Mouse (Mus musculus): Measurements from ENCODE around the gene Tacc2.
"Not testable (repeated sequence)": the region's sequence is repeated elsewhere in the genome, so short reads cannot be mapped to it uniquely, and the experiment has no call there.

Tacc2 gene

DNA sequence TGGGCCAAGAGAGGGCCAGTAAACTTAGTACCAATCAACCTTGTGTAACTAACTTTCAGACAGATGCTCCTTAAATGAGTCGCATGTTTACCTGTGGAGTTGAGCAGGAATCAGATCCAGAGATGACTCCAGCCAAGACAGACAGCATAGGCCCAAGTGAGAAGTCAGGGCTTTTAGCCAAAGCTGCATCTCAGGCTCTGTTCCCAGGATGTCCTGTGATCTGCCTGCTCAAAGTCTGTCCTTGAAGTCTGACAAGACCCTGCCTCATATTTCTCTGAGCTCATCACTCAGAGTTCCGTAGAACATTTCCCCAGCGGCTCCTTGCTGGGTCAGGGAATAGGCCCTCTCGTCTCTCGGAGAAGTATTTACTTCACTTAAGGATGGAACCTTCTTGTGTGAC lies 73.4 kb downstream of the Tacc2 start:
- no peak for DNase-seq (ENCODE audit: low spot score in 2 of 2)

DNA sequence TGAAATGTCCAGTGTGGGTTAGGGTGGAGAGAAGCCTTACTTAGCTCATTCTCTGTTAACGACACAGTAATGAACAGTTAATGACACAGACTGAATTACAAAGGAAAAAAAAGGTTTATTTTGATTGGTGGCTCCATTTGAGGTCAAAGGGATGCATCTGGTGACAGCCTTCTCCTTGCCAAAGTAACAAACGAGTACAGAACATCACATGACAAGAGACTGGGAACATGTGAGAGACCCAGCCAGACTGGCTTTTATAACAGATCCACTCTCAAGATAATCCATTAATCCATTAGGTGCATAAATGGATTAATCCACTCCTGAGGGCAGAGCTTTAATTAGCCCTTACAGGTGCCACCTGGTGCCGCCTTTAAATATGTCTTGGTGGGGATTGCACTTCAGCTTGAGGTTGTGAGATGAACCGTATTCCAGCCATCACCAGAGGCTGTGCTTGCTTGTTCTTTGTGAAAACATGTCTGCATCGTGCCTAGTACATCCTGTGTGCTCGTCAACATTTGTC lies 75.9 kb downstream of the Tacc2 start:
- no peak for DNase-seq (ENCODE audit: low spot score in 2 of 2)

DNA sequence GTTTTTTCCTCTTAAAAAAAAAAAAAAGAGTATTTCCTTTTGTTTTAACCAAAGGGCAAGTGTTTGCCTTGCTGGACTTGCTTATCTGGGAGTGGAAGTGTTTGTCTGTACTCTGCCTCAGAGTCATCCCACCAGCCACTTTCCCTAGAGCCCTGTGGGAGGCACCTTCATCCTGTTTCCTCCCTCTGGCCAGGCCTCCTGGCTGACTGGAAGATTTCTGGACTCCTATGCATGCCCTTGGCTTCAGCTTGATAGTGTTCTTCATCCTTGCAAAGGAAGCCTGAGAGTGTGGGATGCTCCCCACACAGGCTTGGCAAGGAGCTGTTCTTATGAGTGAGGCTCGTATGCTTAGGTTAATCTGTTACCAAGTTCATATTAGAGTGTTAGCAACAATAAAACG lies 77.3 kb downstream of the Tacc2 start:
- DNase-seq (ENCODE audit: low spot score in 2 of 2) = no peak

DNA sequence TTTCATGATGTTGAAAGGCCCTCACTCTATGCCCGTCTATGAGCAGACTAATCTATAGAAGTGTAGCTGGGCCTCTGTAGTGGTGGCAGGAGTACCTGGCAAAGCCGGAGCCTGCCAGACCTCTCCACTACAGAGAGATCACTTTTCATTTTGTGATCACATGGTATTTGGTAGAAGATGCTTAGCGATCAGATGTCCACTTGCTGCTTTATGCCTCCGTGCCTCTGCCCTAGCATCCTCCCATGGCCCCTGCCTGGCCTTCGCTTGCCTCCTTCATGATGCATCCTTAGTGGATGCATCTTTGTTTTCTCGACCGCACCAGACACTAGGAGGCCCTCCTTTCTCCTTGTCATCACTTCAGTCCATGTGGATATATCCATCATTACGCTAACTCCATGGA lies 79.7 kb downstream of the Tacc2 start:
- DNase-seq (ENCODE audit: low spot score in 2 of 2) = no peak

DNA sequence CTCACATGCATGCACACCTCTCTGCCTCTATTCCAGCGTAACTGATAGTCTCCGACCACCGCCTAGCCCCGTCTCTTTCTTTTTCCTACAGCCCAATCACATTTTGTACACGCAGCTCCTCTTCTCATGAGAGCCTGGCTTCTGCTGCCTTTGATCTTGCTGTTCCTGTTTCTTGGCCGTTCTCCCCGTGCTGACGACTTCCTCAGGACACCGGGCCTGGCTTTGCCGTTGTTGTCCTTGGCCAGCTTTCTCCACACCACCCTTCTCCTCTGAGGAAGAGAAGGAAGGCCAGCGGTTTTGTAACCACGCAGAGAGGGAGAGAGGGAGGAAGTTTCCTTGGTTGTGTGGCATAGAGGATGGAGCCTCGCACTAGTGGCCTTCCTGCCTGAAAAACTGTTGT lies 80.5 kb downstream of the Tacc2 start:
- DNase-seq (ENCODE audit: low spot score in 2 of 2) = no peak

DNA sequence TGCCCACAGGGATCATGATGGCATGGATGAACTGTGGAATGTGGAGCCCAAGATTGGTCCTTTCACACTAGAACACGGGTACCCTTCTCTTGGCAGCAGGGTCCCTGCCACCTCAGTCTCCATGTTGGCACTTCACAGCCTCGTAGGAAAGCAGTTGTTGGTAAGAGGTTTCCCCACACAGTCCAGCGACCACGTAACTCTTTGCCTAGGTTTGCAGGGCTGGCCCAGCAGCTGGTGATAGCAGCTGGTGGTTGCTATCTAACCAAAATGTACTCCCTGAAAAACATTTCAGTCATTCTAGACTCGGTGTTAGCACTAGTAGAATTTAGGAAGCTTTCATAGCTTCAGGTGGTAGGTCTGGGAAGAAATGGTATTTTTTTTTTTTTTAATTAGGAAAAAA lies 81.9 kb downstream of the Tacc2 start:
- DNase-seq (ENCODE audit: low spot score in 2 of 2) = no peak

DNA sequence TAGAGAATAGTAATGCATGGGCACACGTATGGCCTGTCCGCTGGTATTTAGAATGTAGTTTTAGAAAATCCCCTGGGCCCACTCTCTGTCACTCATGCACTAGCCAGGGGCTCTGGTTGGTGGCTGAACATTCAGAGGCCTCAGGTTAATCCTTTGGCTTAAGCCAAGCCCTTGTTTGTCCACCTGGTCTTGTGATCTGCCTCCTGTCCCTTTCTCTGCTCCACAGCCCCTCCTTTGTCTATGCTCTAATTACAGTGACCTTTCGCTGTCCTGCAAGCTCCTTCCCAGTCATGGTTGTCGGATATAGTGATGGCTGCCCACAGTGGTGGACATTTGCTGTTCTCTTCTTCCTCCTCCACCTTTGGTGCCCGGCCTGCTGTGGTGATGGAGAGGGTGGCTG lies 85.0 kb downstream of the Tacc2 start:
- DNase-seq (ENCODE audit: low spot score in 2 of 2) = no peak

DNA sequence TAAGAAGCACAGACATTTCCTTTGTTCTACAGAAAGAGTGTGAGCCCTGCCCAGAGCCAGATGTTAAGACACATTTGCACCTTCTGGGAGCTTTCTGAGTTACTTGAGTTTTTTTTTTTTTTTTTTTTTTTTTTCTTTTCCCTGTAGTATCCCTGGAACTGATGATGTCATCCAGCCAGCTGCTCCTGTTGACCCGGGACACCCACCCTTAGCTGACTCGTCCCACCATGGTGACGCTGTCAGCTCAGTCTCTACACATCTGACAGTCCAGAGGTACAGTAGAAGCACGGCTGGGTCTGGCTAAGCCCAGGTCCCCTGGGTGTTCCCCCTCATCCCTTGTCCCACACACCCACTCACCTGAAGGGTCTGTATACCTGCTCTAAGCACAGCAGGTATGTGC lies 85.6 kb downstream of the Tacc2 start:
- no peak for DNase-seq (ENCODE audit: low spot score in 2 of 2)

DNA sequence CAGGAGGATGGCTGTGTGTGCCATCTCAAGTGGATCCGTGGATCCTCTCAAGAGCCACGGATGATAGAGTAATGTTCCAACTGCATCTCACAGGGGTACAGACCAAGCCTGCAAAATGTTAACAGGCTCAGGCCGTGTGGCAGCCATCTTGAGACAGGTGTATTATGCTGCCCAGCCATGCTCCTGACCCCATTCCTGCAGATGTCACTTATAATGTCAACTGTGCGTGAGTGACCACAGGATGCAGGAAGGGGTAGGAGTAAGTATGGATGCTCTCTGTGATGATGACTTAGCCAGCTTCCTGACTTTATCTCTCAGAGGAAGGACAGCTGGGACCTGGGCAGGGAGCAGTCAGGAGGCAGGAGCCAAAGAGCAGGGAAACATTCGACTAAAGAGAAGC lies 86.8 kb downstream of the Tacc2 start:
- DNase-seq (ENCODE audit: low spot score in 2 of 2) = no peak

DNA sequence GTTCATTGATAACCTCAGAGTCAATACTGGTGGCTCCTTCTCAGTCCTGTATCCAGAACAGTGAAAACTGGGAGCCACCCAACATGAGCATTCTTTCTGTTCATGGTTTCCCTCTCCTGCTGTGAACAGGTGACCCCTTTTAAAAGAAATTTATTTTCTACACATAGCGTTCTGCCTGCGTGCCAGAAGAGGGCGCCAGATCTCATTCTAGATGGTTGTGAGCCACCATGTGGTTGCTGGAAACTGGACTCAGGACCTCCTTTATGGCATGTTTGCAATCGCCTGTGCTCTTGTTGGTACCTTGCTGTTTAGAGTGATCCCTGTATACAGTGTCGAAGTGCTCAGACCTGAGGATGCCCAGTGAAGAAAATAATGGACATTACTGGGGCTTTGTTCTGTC lies 87.4 kb downstream of the Tacc2 start:
- no peak for DNase-seq (ENCODE audit: low spot score in 2 of 2)

DNA sequence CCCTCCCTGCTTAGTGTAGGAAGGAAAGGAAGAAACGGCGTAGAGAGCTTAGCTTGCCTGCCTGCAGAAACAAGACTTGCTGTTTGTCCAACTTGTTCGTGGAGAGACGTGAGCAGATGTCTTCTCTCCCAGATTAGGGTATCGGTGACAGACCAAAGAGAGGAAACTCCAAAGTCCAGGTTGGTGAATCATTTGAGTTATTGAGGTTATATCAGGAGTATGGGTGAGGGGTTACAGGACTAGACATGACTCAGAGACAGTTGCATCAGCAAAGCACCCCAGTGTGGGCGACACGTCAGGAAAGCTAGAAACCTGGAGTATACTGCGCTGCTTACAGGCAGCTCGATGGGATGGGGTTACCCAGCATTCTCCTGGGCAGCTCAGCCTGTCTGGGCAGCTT lies 88.1 kb downstream of the Tacc2 start:
- DNase-seq (ENCODE audit: low spot score in 2 of 2) = no peak

DNA sequence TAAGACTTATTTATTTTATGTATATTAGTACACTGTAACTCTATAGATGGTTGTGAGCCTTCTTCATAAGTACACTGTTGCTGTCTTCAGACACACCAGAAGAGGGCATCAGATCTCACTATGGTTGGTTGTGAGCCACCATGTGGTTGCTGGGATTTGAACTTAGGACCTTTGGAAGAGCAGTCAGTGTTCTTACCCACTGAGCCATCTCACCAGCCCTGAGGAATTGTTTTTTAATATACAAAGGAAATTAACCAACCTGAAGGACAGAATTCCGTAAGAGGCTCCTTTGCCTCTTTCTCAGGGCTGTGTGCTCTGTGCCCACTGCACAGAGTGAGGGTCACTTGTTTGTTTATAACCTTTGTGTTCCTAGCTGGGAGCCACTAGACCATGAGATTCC lies 90.8 kb downstream of the Tacc2 start:
- not testable (repeated sequence) for DNase-seq (ENCODE audit: low spot score in 2 of 2)

DNA sequence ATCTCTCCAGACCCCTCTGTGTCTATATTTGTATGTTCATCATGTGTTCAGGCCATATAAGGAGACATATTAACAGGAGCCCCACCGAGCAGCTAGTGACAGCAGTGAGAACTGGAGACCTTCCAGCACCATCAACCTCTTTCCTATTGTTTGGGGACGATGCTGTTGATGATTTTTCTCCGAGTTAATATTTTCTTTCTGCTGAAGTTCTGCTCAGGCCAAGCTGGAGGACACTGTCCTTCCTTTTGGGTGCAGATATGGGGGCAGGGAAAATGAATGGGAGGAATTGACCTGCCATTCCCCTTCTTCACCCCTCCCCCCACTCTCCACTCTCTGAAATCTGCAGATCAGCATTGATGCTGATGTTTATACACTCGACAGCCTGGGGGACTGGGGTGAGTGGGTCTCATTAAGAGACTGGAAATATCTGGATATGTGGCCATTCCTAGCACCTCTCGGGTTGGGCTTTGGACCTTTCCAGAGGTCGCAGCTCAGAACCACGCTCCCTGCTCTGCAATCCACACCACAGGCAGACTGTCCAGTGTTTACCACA lies 91.6 kb downstream of the Tacc2 start:
- no peak for DNase-seq (ENCODE audit: low spot score in 2 of 2)

DNA sequence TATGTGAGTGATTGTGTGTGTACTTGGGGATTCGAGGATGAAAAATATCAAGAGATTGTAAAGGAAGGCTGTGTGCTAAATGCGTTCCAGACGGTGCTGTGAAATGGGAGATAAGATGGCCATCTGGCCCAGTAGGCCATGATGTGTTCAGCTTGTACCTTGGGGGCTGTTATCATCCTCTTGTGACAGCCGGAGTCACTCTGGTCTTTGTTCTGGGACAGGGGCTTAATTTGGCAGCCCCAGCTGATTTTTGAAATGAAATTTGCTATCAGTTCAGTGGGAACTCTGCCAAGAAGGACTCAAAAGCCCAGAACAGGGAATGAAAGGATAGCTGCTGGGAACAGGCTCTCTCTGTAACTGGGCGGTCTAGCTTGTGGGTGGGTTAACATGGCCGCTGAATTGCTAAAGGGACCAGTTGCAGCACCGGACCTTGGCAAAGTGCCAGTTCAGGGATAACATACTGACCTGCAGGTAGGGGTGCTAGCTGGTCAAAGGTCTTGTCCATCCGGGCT lies 92.2 kb downstream of the Tacc2 start:
- no peak for DNase-seq (ENCODE audit: low spot score in 2 of 2)

DNA sequence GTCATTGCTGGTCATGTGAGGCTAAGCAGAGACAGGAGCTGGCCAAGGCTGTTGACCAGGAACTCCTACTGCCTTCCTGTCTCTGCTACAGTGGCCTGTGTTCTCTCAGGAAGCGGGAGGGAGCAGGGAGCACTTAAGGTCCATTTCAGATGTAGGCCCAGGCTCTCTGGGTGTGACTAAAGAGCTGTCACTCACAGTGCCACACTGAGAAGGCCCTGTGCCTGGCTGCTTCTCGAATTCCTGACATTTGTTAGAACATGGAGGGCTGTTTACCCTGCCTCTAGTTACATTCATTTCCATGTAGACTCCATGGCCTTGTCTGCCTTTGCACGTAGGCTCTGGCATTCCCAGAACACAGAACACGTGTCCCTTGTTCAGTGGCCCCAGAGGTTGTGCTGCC lies 93.1 kb downstream of the Tacc2 start:
- DNase-seq (ENCODE audit: low spot score in 2 of 2) = no peak

DNA sequence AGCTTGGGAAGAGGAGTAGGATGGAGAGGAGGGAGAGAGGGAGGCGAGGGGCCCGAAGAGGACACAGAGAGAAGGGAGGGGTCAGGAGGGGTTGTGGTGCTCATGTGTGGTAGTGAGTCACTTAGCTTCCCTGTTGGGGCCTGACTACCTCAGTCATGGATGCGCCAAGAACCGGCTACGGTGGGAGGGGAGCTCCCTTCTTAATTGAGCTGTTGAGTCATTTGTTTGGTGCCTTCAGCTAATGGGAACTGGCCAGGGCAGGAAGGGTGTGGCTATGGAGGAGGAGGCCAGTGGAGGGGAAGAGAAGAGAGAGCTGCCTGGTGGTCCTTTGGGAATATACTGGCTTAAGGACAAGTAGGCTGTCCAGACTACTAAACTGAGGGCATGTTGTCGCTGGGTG lies 94.1 kb downstream of the Tacc2 start:
- no peak for DNase-seq (ENCODE audit: low spot score in 2 of 2)

DNA sequence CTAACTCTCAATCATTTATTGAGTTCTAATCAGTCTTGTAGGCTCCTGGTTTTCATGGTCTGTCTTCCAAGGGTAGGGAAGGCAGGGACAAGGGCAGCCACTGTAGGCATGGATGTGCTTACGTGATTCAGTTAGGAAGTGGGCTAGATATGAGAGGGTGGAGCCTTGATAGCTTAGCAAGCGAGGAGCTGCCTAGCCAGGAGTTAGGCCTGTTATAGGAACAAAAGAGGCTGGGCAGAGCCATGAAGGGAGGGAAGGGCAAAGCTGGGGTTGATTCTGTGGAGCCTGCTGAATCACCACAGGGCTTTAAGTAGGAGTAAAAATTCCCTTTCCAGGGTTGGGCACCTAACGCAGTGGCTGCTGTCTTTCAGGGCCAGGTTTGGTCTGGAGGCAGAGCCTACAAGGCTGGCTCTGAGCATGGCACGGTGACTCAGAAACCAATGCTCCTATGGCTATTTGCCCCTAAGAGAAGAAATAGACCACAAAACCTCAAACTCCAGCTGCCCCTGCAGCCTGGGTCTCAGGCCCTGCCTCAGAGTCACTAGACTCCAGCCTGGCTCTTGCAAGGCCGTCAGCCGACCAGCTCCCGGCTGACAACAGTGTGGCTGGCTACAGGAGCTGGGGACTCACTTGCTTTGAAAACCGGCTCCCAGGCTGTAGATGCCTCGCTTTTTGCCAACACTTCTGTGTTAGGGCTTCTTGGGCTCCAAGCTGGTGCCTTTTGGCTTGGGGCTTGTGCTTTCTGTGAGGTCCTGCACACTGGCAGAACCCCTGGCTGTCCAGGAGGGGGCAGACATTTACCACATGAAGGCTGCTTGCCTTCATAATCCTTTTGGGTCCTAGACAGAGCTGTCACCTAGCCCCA lies 96.2 kb downstream of the Tacc2 start:
- DNase-seq (ENCODE audit: low spot score in 2 of 2) = no peak

DNA sequence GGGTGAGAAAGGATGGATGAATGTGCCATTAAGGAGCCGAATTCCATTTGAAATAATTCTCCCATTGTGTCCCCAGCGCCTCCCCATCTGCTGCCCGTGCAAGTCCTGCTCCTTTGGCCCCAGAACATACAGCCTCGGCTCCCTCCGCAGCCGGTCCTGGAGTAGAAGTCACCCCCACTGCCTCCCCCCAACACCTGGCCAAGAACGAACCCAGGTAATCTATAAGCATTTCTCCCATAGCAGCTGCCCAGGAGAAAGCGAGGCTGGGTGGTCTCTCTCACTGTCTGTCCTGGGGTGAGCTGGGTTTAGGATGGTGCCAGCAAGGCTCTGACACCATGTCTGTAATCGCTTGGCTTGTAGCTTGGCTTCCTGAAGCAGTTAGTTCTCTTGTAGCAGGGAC lies 97.3 kb downstream of the Tacc2 start:
- DNase-seq (ENCODE audit: low spot score in 2 of 2) = no peak

DNA sequence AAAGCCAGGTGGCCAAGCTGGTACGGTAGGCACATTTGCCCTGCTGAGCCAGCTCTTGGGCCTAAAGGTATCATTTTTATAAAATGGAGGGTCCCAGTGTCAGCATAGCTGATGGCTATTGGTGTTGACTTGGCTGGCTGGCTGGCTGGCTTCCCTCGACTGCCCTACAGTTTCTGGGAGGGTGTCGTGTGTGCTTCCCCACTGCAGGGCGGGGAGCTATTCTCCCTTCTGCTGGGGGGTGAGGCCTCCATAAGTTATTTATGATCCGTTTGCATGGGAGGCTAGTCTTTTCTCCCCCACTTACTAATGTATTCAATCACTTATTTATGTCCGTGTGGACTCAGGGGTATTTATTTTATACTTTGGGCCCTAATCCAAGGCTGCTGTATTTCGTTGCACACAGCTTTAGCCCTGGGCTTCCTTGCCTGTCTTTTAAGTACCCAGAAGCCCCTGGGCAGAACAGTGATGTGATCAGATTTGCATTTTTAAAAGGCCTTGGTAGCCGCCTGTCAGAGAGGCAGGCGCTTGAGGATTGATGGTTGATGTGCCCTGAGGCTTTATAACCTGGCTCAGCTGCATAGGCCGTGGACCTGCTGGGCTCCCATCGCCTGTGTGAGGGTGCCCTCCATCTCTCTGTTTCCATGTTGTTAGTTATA lies 99.8 kb downstream of the Tacc2 start:
- DNase-seq (ENCODE audit: low spot score in 2 of 2) = no peak

DNA sequence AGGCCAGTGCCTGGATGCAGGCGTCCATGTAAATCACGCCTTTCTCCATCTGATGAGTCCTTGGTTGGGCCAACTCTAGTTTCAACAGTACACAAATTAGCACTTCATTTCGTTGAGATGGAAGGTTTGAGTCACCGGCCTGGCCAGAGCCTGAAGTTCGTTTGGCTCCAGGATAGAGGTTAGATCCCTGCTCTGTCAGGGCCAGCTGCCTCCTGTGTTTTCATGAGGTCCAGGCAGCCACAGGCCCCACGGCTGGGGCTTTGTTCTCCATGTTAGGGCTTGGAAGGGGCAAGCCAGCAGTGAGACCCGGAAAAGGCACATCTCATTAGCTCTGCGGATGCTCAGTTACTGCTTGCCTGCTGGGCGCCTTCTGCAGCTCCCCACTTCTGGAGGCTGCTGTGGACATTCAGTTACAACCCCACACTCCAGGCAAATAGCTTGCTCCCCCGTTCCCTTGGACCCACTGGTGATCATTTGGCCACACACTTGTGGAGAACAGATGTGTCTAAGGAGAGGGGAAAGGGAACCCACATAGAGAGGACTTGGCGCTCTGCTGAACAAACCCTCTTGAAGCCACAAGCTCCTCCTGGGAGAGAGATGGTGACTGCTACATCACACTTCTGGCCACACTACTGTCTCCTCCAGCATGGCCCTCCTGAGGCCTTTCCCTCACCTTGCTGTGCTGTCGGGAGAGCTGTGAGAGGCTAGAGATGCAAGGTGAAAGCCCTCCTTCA lies 100.5 kb downstream of the Tacc2 start:
- DNase-seq (ENCODE audit: low spot score in 2 of 2) = no peak

DNA sequence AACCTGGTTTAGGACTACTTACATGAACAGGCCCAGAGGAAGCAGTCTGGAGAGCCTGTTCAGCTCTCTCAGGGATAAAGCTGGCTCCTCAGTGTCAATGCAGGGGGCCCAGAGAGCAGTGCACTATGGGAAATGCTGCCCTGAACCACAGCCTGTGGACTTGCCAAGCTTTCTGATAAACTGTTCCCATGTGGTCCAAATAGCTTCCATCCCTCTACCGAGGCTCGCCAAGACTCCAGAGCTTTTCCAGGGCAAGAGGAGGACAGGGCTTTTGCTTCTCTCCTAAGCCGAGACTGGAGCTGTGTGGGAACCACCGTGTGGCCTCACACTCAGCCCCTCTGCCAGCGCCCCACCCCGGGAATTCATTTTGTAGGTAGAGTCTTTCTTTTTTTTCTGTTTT lies 101.2 kb downstream of the Tacc2 start:
- no peak for DNase-seq (ENCODE audit: low spot score in 2 of 2)

DNA sequence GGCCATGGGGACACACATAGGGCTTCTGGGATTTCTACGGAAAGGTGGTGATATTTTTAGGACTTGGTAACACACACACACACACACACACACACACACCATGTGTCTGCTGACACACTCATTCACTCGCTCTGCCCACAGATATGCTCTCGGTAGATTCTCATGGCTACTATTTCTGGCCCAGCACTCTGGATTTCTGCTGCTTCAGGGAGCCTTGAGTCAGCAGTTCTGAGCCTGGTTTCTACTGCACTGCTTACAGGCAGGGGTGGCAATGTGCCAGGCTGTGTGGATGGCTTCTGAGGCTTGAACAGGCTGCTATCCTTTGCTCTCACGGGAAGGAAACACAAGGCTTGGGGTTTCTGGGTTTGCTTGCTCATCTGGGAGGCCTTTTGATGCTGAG lies 104.6 kb downstream of the Tacc2 start:
- peak; percentile 86 to 87 for DNase-seq (ENCODE audit: low spot score in 2 of 2)
